Mouse (Mus musculus): ENCODE measurements around the gene Tbl1xr1.

The Tbl1xr1 gene

GRCm38 (mm10) chr3:22142846-22143641 is 66.6 kb downstream of the Tbl1xr1 start:
- peak; percentile 45 for DNase-seq (ENCODE audit: low spot score)

GRCm38 (mm10) chr3:22144255-22144654 is 67.8 kb downstream of the Tbl1xr1 start:
- DNase-seq (ENCODE audit: low spot score): no peak

- no peak for DNase-seq (ENCODE audit: low spot score)
Observed at GRCm38 (mm10) chr3:22147433-22147927, 71.0 kb downstream of the Tbl1xr1 start.

- DNase-seq (ENCODE audit: low spot score): no peak
Observed at GRCm38 (mm10) chr3:22148306-22148932, 72.0 kb downstream of the Tbl1xr1 start.

- no peak for DNase-seq (ENCODE audit: low spot score)
Observed at GRCm38 (mm10) chr3:22150872-22151530, 74.5 kb downstream of the Tbl1xr1 start.

- DNase-seq (ENCODE audit: low spot score): no peak
Observed at GRCm38 (mm10) chr3:22152773-22153172, 76.3 kb downstream of the Tbl1xr1 start.

- DNase-seq (ENCODE audit: low spot score): no peak
Observed at GRCm38 (mm10) chr3:22154522-22154921, 78.1 kb downstream of the Tbl1xr1 start.

GRCm38 (mm10) chr3:22156397-22156796 is 79.9 kb downstream of the Tbl1xr1 start:
- DNase-seq (ENCODE audit: low spot score): no peak

GRCm38 (mm10) chr3:22162948-22163347 is 86.5 kb downstream of the Tbl1xr1 start:
- no peak for DNase-seq (ENCODE audit: low spot score)

GRCm38 (mm10) chr3:22167856-22168255 is 91.4 kb downstream of the Tbl1xr1 start:
- DNase-seq (ENCODE audit: low spot score): no peak

- no peak for DNase-seq (ENCODE audit: low spot score)
Observed at GRCm38 (mm10) chr3:22168432-22168831, 92.0 kb downstream of the Tbl1xr1 start.

GRCm38 (mm10) chr3:22171526-22171925 is 95.1 kb downstream of the Tbl1xr1 start:
- DNase-seq (ENCODE audit: low spot score): no peak

GRCm38 (mm10) chr3:22172410-22172809 is 96.0 kb downstream of the Tbl1xr1 start:
- DNase-seq (ENCODE audit: low spot score): no peak

- DNase-seq (ENCODE audit: low spot score): no peak
Observed at GRCm38 (mm10) chr3:22173171-22173570, 96.7 kb downstream of the Tbl1xr1 start.

GRCm38 (mm10) chr3:22174232-22174631 is 97.8 kb downstream of the Tbl1xr1 start:
- no peak for DNase-seq (ENCODE audit: low spot score)

GRCm38 (mm10) chr3:22180076-22180475 is 103.6 kb downstream of the Tbl1xr1 start:
- DNase-seq (ENCODE audit: low spot score): no peak

- no peak for DNase-seq (ENCODE audit: low spot score)
Observed at GRCm38 (mm10) chr3:22181026-22181425, 104.6 kb downstream of the Tbl1xr1 start.

- DNase-seq (ENCODE audit: low spot score): no peak
Observed at GRCm38 (mm10) chr3:22185265-22185664, 108.8 kb downstream of the Tbl1xr1 start.

- DNase-seq (ENCODE audit: low spot score): no peak
Observed at GRCm38 (mm10) chr3:22190498-22190897, 114.0 kb downstream of the Tbl1xr1 start.

- no peak for DNase-seq (ENCODE audit: low spot score)
Observed at GRCm38 (mm10) chr3:22192931-22193330, 116.5 kb downstream of the Tbl1xr1 start.

- no peak for DNase-seq (ENCODE audit: low spot score)
Observed at GRCm38 (mm10) chr3:22194185-22194856, 117.9 kb downstream of the Tbl1xr1 start.

- no peak for DNase-seq (ENCODE audit: low spot score)
Observed at GRCm38 (mm10) chr3:22198802-22199201, 122.3 kb downstream of the Tbl1xr1 start.

Data from testis, postnatal 10 days (tissue).